Mouse (Mus musculus): ENCODE measurements around the gene Fabp1. TPM values are rescaled to one million over a fixed set of nuclear protein-coding genes. Genes with fewer than 3 reads are reported as not detected.

Fabp1 gene
- polyA plus RNA-seq, 1 experiment from 2014 or later, result not detected

DNA sequence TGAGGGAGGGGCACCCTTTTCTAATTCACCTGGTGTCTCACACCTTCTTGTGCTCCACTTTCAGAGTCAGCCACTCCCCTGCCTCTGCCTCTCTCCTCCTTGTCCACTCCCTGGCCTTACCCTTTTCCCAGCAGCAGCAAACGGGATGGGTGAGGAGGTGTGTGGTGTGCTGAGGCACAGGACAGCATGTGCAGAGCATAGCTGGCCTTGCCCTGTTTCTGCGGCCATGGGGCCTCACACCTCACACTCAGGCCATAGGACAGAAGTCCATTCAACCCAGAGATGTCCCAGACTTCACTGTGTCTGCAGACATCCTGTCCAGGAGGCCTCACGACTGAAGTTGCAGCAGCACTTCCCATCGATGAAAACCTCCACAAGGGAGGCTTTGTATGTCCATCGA is 4.0 kb downstream of the Fabp1 start:
- no peak overlapping the region for H3K27ac ChIP-seq (ENCODE audit: low read length)
- H3K27me3 ChIP-seq (replicated peaks; ENCODE audit: control insufficient read depth, insufficient read depth, low read length), result no peaks in the 10 kb centered on the region
- 91% methylated on average over 5 of the region's 5 CpGs for WGBS
- no peaks in the 10 kb centered on the region for H3K4me1 ChIP-seq (replicated peaks; ENCODE audit: control insufficient read depth, insufficient read depth, low read length)
- H3K4me3 ChIP-seq (replicated peaks; ENCODE audit: low read length), result no peak overlapping the region
- H3K4me2 ChIP-seq (ENCODE audit: low read length), result no peak overlapping the region
- no peaks in the 10 kb centered on the region for H3K9me3 ChIP-seq (ENCODE audit: control insufficient read depth, low read length)
- H3K9ac ChIP-seq (replicated peaks; ENCODE audit: low read depth, low read length), result no peak overlapping the region
- no peaks in the 10 kb centered on the region for H3K36me3 ChIP-seq (ENCODE audit: control insufficient read depth, insufficient read depth)
- no peak for ATAC-seq

DNA sequence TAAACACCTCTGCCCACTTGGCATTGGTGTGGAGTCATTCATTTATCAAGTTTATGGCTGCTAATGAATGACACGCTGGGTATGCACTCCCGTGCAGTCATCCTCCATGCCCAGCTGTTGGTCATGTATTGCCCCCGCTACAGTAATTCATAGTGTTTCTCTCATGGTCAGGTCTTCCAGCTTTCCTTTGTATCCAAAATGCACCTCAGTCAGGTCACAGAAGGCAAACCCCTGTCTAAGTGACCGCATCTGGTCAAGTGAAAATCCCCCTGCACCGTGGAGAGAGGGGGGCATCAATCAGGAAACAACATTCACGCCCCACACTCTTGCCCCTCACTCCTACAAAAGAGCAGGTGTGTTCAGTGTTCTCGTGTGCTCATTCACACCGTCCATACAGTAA is 4.5 kb downstream of the Fabp1 start:
- WGBS, result 93% methylated on average over 8 of the region's 8 CpGs
- Histone ChIP-seq H3K4me2 (ENCODE audit: low read length) (no peak overlapping the region), H3K9ac (replicated peaks; ENCODE audit: low read depth, low read length) (no peak overlapping the region), H3K27ac (ENCODE audit: low read length) (no peak overlapping the region), H3K4me1 (replicated peaks; ENCODE audit: control insufficient read depth, insufficient read depth, low read length) (no peaks in the 10 kb centered on the region), H3K27me3 (replicated peaks; ENCODE audit: control insufficient read depth, insufficient read depth, low read length) (no peaks in the 10 kb centered on the region), H3K4me3 (replicated peaks; ENCODE audit: low read length) (no peak overlapping the region), H3K36me3 (ENCODE audit: control insufficient read depth, insufficient read depth) (no peaks in the 10 kb centered on the region), H3K9me3 (ENCODE audit: control insufficient read depth, low read length) (no peaks in the 10 kb centered on the region)
- no peak for ATAC-seq

DNA sequence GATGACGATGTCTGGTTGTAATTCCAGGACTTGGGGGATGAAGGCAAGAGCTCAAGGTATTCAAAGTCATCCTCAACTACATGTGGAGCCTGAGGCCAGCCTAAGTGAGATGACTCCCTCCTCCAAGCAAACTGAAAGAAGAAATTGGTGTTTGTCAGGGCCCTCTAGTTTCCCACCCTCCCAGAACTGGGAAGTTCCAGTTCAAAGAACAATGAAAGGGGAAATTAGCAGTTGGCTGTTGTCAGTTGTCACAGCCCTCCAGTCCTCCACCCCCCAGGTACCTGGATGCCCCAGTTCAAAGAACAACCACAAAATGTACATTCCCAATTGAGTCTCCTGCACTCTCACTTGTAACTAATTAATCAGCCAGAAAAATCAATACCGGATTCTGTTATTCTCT is 9.1 kb downstream of the Fabp1 start:
- no peak overlapping the region for H3K27ac ChIP-seq (ENCODE audit: low read length)
- no peaks in the 10 kb centered on the region for H3K36me3 ChIP-seq (ENCODE audit: control insufficient read depth, insufficient read depth)
- 75% methylated on average over 2 of the region's 2 CpGs for WGBS
- no peaks in the 10 kb centered on the region for H3K4me1 ChIP-seq (replicated peaks; ENCODE audit: control insufficient read depth, insufficient read depth, low read length)
- no peak for ATAC-seq
- H3K27me3 ChIP-seq (replicated peaks; ENCODE audit: control insufficient read depth, insufficient read depth, low read length), result no peaks in the 10 kb centered on the region
- H3K9ac ChIP-seq (replicated peaks; ENCODE audit: low read depth, low read length), result no peak overlapping the region
- no peaks in the 10 kb centered on the region for H3K9me3 ChIP-seq (ENCODE audit: control insufficient read depth, low read length)
- no peak overlapping the region for H3K4me3 ChIP-seq (replicated peaks; ENCODE audit: low read length)
- H3K4me2 ChIP-seq (ENCODE audit: low read length), result no peak overlapping the region

DNA sequence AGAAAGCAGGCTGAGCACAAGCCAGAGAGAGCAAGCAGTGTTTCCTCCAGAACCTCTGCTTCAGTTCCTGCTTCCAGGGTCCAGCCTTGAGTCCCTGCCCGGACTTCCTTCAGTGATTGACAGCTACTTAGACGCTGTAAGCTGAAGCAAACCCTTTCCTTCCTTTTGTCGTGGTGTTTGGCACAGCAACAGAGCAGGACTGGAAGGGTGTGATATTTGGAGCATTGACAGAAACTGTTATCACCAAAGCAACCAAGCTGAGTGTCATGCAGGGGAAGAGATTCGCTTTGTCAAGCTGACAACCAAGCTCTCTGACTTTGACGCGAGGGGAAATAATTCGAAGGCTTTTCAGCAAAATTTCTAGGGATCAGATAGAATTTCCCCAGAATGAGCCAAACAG is 12.3 kb downstream of the Fabp1 start:
- Histone ChIP-seq H3K27me3 (replicated peaks; ENCODE audit: control insufficient read depth, insufficient read depth, low read length) (no peaks in the 10 kb centered on the region), H3K36me3 (ENCODE audit: control insufficient read depth, insufficient read depth) (no peaks in the 10 kb centered on the region), H3K27ac (ENCODE audit: low read length) (no peak overlapping the region), H3K9me3 (ENCODE audit: control insufficient read depth, low read length) (no peaks in the 10 kb centered on the region), H3K4me2 (ENCODE audit: low read length) (no peak overlapping the region), H3K9ac (replicated peaks; ENCODE audit: low read depth, low read length) (no peak overlapping the region), H3K4me3 (replicated peaks; ENCODE audit: low read length) (no peak overlapping the region), H3K4me1 (replicated peaks; ENCODE audit: control insufficient read depth, insufficient read depth, low read length) (no peaks in the 10 kb centered on the region)
- 57% methylated on average over 7 of the region's 7 CpGs for WGBS
- no peak for ATAC-seq

DNA sequence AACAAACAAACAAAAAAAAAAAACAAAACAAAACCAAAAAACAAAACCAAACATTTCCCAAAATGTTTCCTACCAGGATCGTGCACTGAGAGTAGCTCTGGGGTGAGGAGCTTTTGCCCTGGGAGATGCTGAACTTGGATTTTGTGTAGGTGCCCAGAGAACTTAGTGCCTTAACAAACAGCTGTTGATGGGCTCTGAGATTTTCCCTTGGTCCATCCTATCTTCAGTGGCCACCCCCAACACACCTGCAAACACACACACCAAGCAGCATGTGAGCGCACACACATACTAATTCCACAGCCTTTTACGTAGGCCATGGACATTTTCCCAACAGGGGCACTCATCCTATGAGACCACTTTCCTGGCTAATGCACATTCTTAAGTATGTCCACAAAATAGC is 12.8 kb downstream of the Fabp1 start:
- Histone ChIP-seq H3K4me1 (replicated peaks; ENCODE audit: control insufficient read depth, insufficient read depth, low read length) (no peaks in the 10 kb centered on the region), H3K27me3 (replicated peaks; ENCODE audit: control insufficient read depth, insufficient read depth, low read length) (no peaks in the 10 kb centered on the region), H3K27ac (ENCODE audit: low read length) (no peak overlapping the region), H3K9ac (replicated peaks; ENCODE audit: low read depth, low read length) (no peak overlapping the region), H3K4me3 (replicated peaks; ENCODE audit: low read length) (no peak overlapping the region), H3K36me3 (ENCODE audit: control insufficient read depth, insufficient read depth) (no peaks in the 10 kb centered on the region), H3K4me2 (ENCODE audit: low read length) (no peak overlapping the region), H3K9me3 (ENCODE audit: control insufficient read depth, low read length) (no peaks in the 10 kb centered on the region)
- no peak for ATAC-seq
- 93% methylated on average over 3 of the region's 3 CpGs for WGBS

DNA sequence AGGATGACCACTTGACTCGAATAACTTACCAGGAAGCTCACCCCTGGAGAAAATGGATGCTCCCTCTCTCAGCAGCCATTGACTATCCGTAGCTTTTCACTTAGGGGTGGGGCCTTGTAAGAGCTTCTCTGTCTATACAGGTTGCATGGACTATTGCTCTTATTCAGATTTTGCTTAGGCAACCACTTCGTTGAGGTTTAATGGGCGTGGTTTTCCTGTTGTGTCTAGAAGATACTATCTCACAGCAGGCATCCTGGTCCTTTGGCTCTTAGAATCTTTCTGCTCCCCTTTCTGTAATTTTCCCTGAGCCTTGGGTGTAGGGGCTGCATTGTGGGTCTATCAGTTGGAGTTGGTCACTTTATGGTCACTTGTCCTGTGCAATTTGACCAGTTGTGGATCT is 21.9 kb downstream of the Fabp1 start:
- Histone ChIP-seq H3K36me3 (ENCODE audit: control insufficient read depth, insufficient read depth) (no peaks in the 10 kb centered on the region), H3K4me1 (replicated peaks; ENCODE audit: control insufficient read depth, insufficient read depth, low read length) (no peaks in the 10 kb centered on the region), H3K9me3 (ENCODE audit: control insufficient read depth, low read length) (no peaks in the 10 kb centered on the region), H3K4me2 (ENCODE audit: low read length) (no peak overlapping the region), H3K9ac (replicated peaks; ENCODE audit: low read depth, low read length) (no peak overlapping the region), H3K4me3 (replicated peaks; ENCODE audit: low read length) (no peak overlapping the region), H3K27me3 (replicated peaks; ENCODE audit: control insufficient read depth, insufficient read depth, low read length) (no peaks in the 10 kb centered on the region), H3K27ac (ENCODE audit: low read length) (no peak overlapping the region)
- 82% methylated on average over 4 of the region's 4 CpGs for WGBS
- no peak for ATAC-seq

DNA sequence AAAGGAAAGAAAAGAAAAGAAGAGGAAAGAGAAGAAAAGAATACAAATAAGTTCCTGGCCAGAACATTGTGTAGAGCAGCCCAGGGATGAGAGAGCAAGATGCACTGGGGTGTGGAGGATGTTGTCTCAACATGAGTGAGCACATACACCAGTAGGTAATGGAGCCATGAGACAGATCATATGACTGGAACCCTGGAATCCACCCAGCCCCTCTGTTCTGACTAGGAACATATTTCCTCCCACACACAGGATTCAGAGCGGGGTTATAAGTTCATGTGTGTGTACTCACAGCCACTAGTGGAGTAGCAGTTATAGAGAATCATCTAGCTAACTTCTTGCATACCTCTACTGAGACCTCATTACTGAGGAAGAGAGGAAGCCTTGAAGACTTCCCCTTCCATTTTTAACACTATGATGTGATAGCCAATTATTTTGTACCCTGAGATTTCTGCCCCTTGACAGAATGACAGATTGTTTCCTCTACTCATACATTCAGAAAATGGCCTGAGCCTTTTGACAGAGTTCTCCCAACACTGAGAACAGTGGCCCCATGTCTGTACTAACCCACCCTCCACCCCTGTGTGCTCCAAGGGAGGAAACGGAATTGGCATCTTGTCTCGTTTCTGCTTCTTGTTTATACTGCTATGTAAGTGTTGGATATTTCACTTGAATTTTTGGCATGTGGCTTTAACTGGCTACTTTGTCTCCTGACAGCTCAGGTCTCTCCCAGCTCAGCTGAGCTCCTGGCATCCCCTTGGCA is 24.7 kb downstream of the Fabp1 start:
- Histone ChIP-seq H3K27me3 (replicated peaks; ENCODE audit: control insufficient read depth, insufficient read depth, low read length) (no peaks in the 10 kb centered on the region), H3K4me2 (ENCODE audit: low read length) (no peak overlapping the region), H3K36me3 (ENCODE audit: control insufficient read depth, insufficient read depth) (no peaks in the 10 kb centered on the region), H3K4me1 (replicated peaks; ENCODE audit: control insufficient read depth, insufficient read depth, low read length) (no peaks in the 10 kb centered on the region), H3K27ac (ENCODE audit: low read length) (no peak overlapping the region), H3K4me3 (replicated peaks; ENCODE audit: low read length) (no peak overlapping the region), H3K9ac (replicated peaks; ENCODE audit: low read depth, low read length) (no peak overlapping the region), H3K9me3 (ENCODE audit: control insufficient read depth, low read length) (no peaks in the 10 kb centered on the region)
- WGBS, result 83% methylated on average over 3 of the region's 3 CpGs
- ATAC-seq, result no peak

DNA sequence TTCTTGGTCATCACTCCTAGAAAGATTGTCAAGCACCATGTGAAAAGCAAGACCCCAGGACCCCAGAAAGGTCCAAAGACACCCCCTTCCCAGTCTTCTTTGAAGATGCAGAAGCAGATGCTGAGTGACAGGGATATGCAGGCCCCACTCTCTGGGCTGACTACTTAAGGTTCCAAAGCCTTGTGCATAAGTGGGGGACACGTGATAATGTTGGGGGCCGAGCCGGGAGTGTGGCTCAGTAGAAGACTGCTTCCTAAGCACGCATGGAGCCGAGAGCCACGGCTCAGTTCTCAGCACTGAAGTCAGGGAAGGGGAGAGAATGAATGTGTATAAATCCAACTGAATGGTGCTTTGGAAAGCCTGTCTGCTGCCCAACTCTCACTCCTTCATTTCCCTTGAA is 26.9 kb downstream of the Fabp1 start:
- Histone ChIP-seq H3K4me1 (replicated peaks; ENCODE audit: control insufficient read depth, insufficient read depth, low read length) (no peaks in the 10 kb centered on the region), H3K4me3 (replicated peaks; ENCODE audit: low read length) (no peak overlapping the region), H3K9me3 (ENCODE audit: control insufficient read depth, low read length) (no peaks in the 10 kb centered on the region), H3K27me3 (replicated peaks; ENCODE audit: control insufficient read depth, insufficient read depth, low read length) (no peaks in the 10 kb centered on the region), H3K36me3 (ENCODE audit: control insufficient read depth, insufficient read depth) (no peaks in the 10 kb centered on the region), H3K9ac (replicated peaks; ENCODE audit: low read depth, low read length) (no peak overlapping the region), H3K4me2 (ENCODE audit: low read length) (no peak overlapping the region), H3K27ac (ENCODE audit: low read length) (no peak overlapping the region)
- ATAC-seq, result no peak
- WGBS, result 25% methylated on average over 6 of the region's 6 CpGs

DNA sequence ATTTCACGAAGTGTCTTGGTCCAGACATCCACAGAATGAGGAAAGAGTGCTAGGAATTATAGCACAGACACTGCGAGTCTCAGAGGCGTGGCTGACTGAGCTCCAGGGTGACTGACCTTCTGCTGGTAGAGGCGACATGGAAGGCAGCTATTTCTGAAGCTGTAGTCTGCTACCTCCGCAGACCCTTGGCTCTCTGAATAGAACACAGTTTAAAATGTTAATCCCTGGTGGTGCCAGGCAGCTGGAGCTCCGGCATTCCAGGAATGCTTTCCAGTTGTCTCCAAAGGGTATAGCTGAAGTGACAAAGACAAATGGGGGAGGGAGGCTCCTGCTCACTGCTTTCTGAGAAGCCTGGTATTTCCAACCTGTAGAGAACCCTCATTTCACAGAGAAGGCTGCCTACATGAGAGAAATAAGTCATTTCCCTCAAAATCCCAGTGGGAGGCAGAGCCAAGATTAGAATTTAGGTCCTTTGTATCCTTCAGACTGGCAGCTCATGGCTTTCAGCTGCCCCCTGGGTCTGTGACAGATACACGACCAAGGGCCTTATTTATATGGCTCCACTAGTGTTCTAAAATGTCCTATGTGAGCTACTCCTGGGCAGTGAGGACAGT is 27.6 kb downstream of the Fabp1 start:
- no peak overlapping the region for H3K9ac ChIP-seq (replicated peaks; ENCODE audit: low read depth, low read length)
- no peaks in the 10 kb centered on the region for H3K9me3 ChIP-seq (ENCODE audit: control insufficient read depth, low read length)
- H3K4me1 ChIP-seq (replicated peaks; ENCODE audit: control insufficient read depth, insufficient read depth, low read length), result no peaks in the 10 kb centered on the region
- H3K4me2 ChIP-seq (ENCODE audit: low read length), result no peak overlapping the region
- no peak overlapping the region for H3K27ac ChIP-seq (ENCODE audit: low read length)
- no peaks in the 10 kb centered on the region for H3K36me3 ChIP-seq (ENCODE audit: control insufficient read depth, insufficient read depth)
- 5% methylated on average over 7 of the region's 7 CpGs for WGBS
- H3K4me3 ChIP-seq (replicated peaks; ENCODE audit: low read length), result no peak overlapping the region
- no peak for ATAC-seq
- H3K27me3 ChIP-seq (replicated peaks; ENCODE audit: control insufficient read depth, insufficient read depth, low read length), result no peaks in the 10 kb centered on the region
